Mouse (Mus musculus) bone marrow, adult 2 months (tissue): Measurements from ENCODE around the gene Ndufa13. TPM values are rescaled to one million over a fixed set of nuclear protein-coding genes. Genes with fewer than 3 reads are reported as not detected.
"Not testable (repeated sequence)": the region's sequence is repeated elsewhere in the genome, so short reads cannot be mapped to it uniquely, and the experiment has no call there.

Experiments used
- H3K27ac ChIP-seq: fragments of 200-500 bp; 2 replicates; pipeline ENCODE4 v1.5.1; 2012; ENCODE audit warnings: low read depth, mild to moderate bottlenecking, control low read depth, inconsistent platforms, low read length; ENCODE audit not compliant: control insufficient read depth, poor library complexity, insufficient read depth
- H3K4me1 ChIP-seq: fragments of 200-500 bp; 2 replicates; pipeline ENCODE4 v1.6.1; 2011; ENCODE audit warnings: low read length; ENCODE audit not compliant: control insufficient read depth, insufficient read depth
- H3K4me3 ChIP-seq: fragments of 200-500 bp; replicated peaks from 2 replicates; pipeline ENCODE3; 2011; ENCODE audit warnings: mild to moderate bottlenecking, low read depth, low read length, control low read depth; ENCODE audit not compliant: control insufficient read depth
- CTCF ChIP-seq: fragments of 200-500 bp; IDR thresholded peaks from 2 replicates; pipeline ENCODE4 v1.5.1; 2011; ENCODE audit warnings: low read length, control low read depth; ENCODE audit not compliant: control insufficient read depth, insufficient read depth
- POLR2A ChIP-seq: fragments of 200-500 bp; IDR thresholded peaks from 2 replicates; pipeline ENCODE4 v1.6.1; 2011; ENCODE audit warnings: low read depth, mild to moderate bottlenecking, control low read depth, low read length, borderline replicate concordance; ENCODE audit not compliant: control insufficient read depth
- WGBS: fragments of 180-500 bp; shearing (Covaris S2); methylation state at CpG from one replicate; pipeline ENCODE4 v1.1.7; 2018; 5-methylcytosine and 5-hydroxymethylcytosine counted together
- polyA plus RNA-seq: library from polyadenylated mRNA; stranded (reverse); fragments of >200 nt; gene quantifications from 2 replicates; pipeline ENCODE4 v1.2.4, GENCODE M21; 2011; ENCODE audit warnings: low replicate concordance; ENCODE audit not compliant: missing spikeins, insufficient read depth, insufficient read length

Ndufa13 gene
- 41.2 and 61.7 TPM in 2 replicates for polyA plus RNA-seq

- no peaks in the 10 kb centered on the region; the same call in 1 of the 2 replicates for H3K4me1 ChIP-seq
- TF ChIP-seq POLR2A: 0 out of 2 replicates have a peak, but pooled peaks have one; percentile 39
- TF ChIP-seq CTCF: no peak
- WGBS: 3% methylated on average over 89 of the region's 89 CpGs
- H3K27ac ChIP-seq: peak within 1 kb of the TSS; percentile 94
- H3K4me3 ChIP-seq: peak within 1 kb of the TSS; percentile 88
Observed at GRCm38 (mm10) chr8:69902163-69903062, at the start of gene Ndufa13, which contains the start of the genes Tssk6 and Yjefn3. Ndufa13 (minus strand) TSS chr8:69902558. Tssk6 (plus strand) TSS chr8:69902184. Yjefn3 (minus strand) TSS chr8:69902712.

- no peak overlapping the region for H3K4me3 ChIP-seq
Observed at GRCm38 (mm10) chr8:69950300-69950699, 47.9 kb upstream of the Ndufa13 start.

GRCm38 (mm10) chr8:69942495-69942894 lies 40.1 kb upstream of the Ndufa13 start:
- not testable (repeated sequence) for H3K4me1 ChIP-seq, H3K27ac ChIP-seq, H3K4me3 ChIP-seq
- 68% methylated on average over 3 of the region's 3 CpGs for WGBS

More at GRCm38 (mm10) chr8:69950300-69950699, 47.9 kb upstream of the Ndufa13 start:
- TF ChIP-seq CTCF (no peak), POLR2A (no peak)
- Histone ChIP-seq H3K27ac (no peak overlapping the region), H3K4me1 (no peaks in the 10 kb centered on the region; the same call in none of the 2 replicates)
- 88% methylated on average over 2 of the region's 2 CpGs for WGBS

GRCm38 (mm10) chr8:69940386-69940785 lies 38.0 kb upstream of the Ndufa13 start:
- H3K27ac ChIP-seq: no peak overlapping the region

GRCm38 (mm10) chr8:69939633-69940032 lies 37.3 kb upstream of the Ndufa13 start:
- no peak for TF ChIP-seq CTCF
- TF ChIP-seq POLR2A: no peak
- Histone ChIP-seq H3K4me1 (peaks cover 10% of the 10 kb centered on the region), H3K4me3 (no peak overlapping the region), H3K27ac (no peak overlapping the region)
- 69% methylated on average over 3 of the region's 3 CpGs for WGBS

More at GRCm38 (mm10) chr8:69940386-69940785, 38.0 kb upstream of the Ndufa13 start:
- TF ChIP-seq POLR2A: no peak
- TF ChIP-seq CTCF: no peak
- Histone ChIP-seq H3K4me3 (no peak overlapping the region), H3K4me1 (peaks cover 10% of the 10 kb centered on the region)
- 54% methylated on average over 2 of the region's 2 CpGs for WGBS

GRCm38 (mm10) chr8:69938245-69938982 lies 36.1 kb upstream of the Ndufa13 start:
- H3K4me1 ChIP-seq: peaks cover 10% of the 10 kb centered on the region
- 38% methylated on average over 6 of the region's 6 CpGs for WGBS
- no peak overlapping the region for H3K27ac ChIP-seq
- TF ChIP-seq CTCF: no peak
- no peak for TF ChIP-seq POLR2A
- no peak overlapping the region for H3K4me3 ChIP-seq

GRCm38 (mm10) chr8:69937466-69937865 lies 35.1 kb upstream of the Ndufa13 start:
- 33% methylated on average over 3 of the region's 3 CpGs for WGBS
- Histone ChIP-seq H3K4me1 (peaks cover 10% of the 10 kb centered on the region), H3K4me3 (no peak overlapping the region), H3K27ac (no peak overlapping the region)
- TF ChIP-seq CTCF: no peak
- no peak for TF ChIP-seq POLR2A
